Mouse (Mus musculus) cortical plate, adult 2 months (tissue): ENCODE data around the gene Eef1akmt3.

Source experiments
- CTCF ChIP-seq: fragments of 200-500 bp; IDR thresholded peaks from 2 replicates; pipeline ENCODE4 v1.5.1; 2011; ENCODE audit warnings: mild to moderate bottlenecking, control low read depth, low read length; ENCODE audit not compliant: insufficient read depth; ENCODE audit errors: extremely low read depth
- POLR2A ChIP-seq: fragments of 200-500 bp; IDR thresholded peaks from 2 replicates; pipeline ENCODE4 v1.6.1; 2011; ENCODE audit warnings: mild to moderate bottlenecking, low read length, control low read depth; ENCODE audit not compliant: insufficient read depth; ENCODE audit errors: extremely low read depth

DNA sequence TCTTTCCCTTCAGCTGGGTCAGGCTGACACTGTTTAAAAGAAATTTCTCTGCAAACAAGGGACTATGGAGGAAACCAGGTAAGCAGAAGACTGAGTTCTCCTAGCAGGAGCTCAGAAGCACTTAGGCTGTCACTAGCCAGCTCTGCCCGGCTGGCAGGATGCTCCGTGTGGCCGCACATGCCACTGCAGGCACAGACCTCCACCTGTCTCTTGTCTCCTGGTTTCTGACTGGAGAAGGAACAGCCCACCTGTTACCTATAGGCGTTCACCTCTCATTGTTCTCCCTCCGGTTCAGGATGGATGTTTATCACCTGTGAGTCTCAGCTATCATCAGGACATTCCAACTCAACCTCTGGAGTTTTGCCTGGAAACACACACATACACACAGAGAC, 42.6 kb upstream of the Eef1akmt3 start:
- no peak for TF ChIP-seq CTCF
- no peak for TF ChIP-seq POLR2A
